Mouse (Mus musculus) embryo, embryonic 9.5 days (tissue): ENCODE measurements around the gene Yipf3.

Source experiments
- DNase-seq: peaks from one replicate; pipeline ENCODE4 v3.0.0-alpha.2; 2017; ENCODE audit errors: extremely low spot score

Gene Yipf3

DNA sequence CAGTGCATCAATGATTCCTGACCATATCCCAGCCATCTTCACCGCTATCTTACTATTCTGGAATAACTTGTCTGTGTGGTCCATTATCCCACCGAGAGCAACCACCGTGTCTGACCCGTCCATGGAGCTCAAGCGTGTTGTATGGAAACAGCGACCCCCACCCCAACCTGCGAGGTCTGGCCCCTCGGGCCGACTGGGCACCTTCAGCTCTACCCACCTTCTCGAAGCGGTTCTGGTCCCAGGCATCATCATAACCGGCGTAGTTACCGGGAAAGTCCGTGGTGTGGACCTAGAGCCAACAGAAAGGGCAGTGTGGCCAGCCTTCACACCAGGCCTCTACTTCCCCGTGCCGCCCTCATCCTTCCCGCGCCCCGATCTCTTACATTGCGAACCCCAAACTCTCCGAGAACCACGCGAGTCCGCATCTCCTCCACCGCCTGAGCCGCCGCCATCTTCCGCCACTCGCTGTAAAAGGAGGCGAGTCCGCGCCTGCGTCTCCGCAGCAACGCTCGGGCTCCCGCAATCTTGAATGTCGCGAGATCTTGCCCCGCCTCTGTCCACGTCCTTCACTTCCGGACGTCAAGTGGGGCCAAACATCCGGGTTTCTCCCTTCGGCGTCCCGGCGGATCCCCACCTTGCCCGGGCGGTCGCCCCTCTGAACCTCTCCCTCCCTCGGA lies at the start of gene Yipf3, which contains the start of gene Polr1c:
Yipf3 (plus strand) TSS at position 569 of the 677 bp plus-strand sequence.
Polr1c (minus strand) TSS at position 543 of the 677 bp plus-strand sequence.
- DNase-seq = peak; percentile 94

DNA sequence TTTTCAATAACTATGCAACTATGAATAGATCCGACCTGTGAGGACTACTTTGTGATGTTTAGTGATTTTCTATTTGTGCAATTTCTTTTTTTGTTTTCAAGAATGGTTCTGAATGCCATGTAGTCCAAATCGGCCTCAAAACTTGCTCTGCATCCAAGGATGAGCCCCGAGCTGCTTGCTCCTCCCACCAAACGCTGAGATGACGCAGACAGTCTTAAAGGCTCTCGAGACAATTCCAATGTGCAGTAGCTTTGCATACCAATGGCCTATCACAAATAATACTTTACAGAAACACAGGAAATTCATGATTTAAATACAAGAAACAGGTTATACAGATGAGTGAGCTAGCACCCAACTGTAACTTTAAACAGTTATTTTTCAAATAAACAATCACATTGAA lies 46.7 kb upstream of the Yipf3 start:
- DNase-seq = no peak

DNA sequence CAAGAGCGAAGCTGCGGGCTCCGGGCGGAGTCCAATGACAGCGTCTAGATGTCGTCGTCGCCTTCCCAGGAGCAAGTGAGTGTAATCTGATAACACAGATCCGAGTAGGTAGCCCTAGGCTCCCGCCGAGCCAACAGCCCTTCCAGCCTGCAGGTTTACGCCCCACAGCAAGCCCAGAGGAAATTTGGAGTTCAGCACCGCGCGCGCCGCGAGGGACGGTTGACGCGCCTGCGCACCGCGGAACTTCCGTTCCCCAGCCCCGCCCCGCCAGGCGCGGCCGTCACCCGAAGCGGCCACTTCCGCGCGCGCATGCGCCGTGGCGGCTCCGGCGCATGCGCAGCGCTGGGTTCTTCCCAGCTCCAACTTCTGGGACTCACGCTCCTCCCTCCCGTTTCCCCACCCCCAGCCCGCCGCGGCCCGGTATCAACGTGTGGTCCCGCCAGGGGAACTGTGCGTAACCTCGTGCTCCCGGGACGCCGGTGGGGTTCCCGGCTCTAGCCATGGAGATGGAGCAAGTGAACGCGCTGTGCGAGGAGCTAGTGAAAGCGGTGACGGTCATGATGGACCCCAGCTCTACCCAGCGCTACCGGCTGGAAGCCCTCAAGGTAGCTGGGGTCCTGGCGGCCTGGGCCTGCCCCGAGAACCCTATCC lies 45.3 kb upstream of the Yipf3 start, which contains the start of the genes Polh and Xpo5:
Polh (minus strand) TSS at position 225 of the 651 bp plus-strand sequence.
Xpo5 (plus strand) TSS at position 362 of the 651 bp plus-strand sequence.
- DNase-seq = peak; percentile 95

DNA sequence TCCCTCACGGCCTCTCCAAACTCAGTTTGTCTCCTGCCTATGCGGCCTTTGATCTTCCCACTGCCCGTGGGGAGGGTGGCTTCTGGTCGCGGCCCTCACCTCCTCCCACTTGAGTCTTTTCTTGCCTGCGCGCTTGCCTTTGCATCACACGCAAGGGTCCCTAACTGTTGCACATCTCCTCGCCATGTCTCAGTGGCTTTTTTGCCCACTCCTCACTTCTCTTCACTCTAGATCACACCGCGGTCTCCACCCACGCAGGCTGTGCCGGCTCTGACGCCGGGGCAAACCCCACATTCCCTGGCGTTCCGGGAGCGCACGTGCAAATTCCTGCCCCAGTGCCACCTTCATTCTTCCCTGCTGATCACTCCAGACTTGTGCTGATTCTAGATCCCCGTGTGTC lies 44.8 kb upstream of the Yipf3 start:
- DNase-seq = no peak

DNA sequence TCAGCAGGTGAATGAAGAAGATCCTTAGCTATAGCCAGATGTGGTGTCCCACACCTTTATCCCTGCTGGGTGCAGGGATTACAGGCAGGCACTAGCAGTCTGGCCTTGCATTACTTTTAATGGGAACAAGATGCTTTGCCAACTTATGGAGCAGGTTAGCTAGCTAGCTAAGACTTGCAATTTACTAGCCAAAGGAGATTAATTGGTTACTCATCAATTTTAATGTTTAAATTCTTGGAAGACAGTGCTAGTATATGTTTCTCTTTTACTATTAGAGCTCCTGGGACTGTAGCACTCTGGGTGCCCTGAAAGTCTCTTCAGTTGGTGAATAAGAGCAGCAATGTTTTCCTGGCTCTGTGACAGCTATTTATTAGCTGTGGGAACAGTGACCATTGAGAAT lies 41.2 kb upstream of the Yipf3 start:
- DNase-seq = no peak

DNA sequence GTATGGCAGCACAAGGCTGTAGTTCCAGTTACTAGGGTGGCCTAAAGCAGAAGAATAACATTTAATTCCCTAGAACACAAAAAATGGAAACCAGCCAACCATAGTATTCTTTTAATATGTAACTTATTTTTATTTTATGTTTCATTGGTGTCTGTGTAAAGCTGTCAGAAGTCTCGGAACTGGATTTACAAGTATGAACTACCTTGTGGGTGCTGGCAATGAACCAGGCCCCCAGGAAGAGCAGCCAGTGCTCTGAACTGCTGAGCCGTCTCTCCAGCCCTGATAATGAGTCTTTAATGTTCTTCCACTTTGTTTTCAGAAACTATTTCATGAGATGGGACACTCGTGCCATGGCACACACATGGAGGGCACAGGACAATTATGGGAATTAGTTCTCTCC lies 37.3 kb upstream of the Yipf3 start:
- DNase-seq = no peak

DNA sequence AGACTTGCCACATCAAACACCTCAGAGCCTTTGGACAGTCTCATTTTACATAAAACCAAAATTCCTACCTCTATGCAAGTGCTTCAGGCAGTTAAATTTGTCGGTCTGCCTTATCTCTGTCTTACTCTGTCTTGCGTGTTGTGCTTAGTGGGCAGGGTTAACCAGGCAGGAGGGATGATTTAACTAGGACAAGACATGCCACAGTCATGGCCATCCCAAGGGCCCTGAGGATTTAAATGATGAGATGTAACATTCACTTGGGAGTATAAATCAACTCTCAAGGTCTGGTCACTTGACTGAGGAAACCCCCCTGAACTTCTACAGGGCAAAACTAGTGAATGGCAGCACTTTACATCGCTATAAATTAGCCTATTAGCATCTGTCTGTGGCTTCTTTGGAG lies 26.3 kb upstream of the Yipf3 start:
- no peak for DNase-seq

DNA sequence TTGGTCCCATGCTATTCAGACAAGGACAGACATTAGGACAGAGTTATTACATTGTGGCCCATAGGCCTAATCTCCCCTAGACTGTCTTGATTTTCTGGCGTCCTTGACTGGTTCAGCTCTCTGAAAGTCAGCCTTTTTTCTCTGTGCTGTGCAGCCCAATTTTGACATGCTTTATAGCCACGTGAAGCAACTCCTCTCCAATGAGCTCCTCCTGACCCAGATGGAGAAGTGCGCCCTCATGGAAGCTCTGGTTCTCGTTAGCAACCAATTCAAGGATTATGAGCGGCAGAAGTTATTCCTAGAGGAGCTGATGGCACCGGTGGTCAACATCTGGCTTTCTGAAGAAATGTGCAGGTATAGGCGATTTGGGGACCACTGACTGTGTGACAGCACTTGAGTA lies 20.3 kb upstream of the Yipf3 start:
- DNase-seq = no peak

DNA sequence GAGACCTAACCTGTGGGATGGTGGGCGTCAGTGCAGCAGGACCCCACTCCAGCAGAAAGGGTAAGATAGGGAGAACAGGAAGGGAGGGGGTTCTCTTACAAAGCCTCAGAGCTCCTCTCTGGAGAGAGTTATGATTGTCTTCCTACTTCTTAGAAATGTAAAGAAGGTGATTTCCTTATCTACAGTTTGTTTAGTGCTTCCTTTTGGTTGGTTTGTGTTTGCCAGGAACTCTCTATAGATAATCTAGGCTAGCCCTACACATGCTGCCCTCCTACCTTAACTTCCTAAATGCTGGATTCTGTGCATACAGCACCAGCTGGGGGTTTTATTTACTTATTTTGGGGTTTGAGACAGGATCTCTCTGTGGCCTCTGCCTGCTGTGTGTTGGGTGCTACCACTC lies 11.8 kb upstream of the Yipf3 start:
- no peak for DNase-seq

DNA sequence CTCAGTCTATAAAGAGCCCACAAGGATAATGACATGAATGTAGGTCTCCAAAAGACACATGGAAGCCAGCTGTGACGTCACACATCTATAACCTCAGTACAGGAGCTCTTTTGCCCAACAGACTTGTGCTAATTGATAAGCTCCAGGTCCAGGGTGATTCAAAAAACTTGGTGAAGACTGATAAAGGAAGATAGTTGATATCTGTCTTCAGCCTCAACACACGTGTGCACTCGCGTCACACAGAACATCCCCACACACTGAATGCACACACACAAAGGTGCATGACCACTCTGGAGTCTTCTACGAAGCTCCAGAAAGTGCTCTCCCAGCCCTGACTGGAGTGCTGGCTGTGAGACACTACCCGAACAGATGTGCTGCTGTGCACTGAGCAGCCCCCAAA lies 10.8 kb upstream of the Yipf3 start:
- DNase-seq = no peak

DNA sequence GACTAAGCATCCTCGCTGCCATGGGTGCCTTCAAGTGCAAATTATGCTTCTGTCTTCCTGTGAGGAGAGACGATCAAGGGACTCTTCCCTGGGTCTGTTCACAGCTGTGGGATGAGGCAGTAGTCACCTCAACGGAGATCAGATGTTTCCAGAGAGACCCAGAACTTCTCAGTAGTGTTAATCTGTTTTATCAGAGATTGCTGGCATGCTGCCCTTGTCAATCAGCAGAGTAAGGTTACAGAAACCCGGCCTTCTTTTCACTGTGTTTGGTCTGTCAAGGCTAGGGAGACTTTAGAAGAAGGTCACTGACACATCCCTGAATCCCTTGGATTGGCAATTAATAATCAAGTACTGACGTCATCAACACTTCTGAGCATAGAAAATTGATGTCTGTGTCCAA lies 10.4 kb upstream of the Yipf3 start:
- no peak for DNase-seq

DNA sequence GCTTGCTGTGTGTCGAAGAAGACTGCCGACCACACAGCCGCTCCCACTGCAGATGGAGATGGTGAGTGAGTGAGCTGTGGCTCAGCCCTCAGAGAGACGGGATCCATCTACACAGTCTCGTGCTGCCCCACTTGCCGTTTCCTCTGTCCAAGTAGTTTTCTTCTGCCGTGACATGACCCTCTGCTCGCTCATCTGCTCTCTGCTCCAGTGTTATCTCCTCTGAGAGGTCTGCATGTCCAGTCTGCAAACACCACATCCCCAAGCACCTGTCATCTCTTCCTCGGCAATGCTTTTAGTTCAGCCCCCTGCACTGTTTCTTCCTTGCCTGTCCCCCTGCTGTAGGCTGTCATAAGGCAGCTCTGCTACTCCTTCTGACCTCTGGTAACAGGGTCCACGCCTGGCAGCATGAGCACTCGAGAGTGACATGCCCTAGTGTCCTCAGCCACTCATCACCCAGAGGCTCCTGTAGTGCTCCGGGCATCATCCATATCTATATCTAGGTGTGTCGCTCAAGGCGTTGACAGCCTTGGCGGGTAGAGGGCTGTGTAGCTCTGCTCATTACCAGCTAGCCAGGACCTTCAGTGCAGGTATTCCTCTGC lies 8.3 kb upstream of the Yipf3 start:
- no peak for DNase-seq

DNA sequence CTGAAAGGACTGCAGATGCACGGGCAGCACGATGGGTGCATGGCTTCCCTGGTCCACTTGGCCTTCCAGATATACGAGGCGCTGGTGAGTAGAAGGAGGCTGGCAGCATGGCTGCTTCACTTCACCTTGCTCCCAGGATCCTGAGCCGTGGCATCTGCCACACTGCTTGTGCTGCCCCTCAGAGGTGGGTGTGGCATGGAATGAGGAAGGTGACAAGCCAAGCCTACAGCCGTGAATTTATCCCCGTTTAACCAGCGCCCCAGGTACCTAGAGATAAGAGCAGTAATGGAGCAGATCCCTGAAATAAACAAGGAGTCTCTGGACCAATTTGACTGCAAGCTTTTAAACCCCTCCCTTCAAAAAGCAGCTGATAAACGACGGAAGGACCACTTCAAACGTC lies 6.4 kb upstream of the Yipf3 start:
- DNase-seq = no peak

DNA sequence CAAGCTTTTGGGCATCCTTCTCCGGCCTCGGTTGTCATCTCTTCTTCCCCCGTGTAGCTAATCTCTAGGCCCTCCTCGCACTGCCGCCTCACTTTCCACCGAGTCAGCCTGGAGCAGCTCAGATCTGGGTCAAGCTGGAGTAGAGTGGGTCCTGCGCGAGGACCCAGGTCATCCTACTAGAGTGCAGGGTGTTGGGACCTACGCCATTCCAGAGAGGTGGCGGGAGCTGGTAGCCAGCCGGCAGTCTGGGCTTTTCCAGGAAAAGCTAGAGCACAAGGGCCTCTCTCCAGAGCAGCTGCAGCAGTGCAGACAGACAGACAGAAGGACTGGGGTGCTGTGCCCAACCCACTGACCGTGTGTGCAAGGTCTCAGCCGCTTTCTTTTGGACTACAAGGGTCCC lies 5.6 kb upstream of the Yipf3 start:
- no peak for DNase-seq

DNA sequence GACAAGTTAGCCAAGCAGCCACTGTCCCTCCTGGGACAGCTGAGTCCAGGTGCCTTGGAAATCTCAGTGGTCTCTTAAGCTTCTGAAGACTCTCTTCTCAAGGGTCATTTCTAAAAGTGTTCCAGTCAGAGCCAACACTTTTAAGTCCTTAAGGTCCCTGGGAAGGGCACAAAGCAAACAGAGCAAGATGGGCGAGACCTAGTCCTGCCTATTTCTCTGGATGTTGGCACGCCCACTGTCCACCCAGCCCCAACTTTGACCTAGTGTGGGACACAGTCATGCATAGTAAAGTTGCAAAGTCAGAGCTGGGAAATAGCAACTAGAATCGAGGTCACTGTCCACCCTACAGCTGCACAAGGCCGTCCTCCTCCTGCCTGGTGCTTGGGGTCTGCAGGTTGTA lies 4.9 kb upstream of the Yipf3 start:
- no peak for DNase-seq

DNA sequence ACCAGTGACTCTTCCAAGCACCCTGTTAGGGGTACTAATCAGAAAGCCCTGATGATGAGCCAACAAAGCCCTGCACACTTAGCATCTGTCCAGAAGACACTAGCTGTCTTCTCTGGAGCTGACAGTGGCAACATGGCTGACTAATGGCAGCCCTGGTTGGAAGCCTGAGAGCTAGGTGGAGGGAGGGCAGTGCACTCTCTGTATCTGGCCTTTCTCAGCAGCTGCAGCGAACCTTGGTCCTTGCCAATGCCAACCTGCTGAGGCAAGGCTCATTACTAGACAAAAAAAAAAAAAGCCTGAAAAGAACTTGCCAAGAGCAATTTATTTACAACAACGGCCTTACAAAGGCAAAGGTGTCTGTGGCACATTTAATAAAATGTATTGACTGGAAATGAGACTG lies 4.3 kb upstream of the Yipf3 start:
- DNase-seq = no peak

DNA sequence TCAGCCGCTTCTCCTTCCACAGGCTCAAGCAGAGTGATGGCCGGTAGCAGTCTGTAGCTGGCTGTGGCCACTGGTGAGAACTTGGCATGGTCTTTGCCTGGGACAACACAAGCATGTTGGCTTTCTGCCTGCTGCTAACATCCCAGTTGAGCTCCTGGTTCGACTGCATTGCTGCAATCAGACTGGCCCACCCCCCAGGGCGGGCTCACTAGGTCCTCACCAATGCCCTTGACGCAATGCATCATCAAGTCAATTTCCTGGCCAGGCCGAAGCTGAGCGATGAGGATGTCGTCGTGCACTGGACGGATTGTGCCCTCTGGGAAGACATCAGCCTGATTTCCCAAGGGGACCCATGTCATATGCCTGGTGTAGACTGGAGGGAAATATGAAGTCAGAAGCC lies 3.3 kb upstream of the Yipf3 start:
- no peak for DNase-seq

DNA sequence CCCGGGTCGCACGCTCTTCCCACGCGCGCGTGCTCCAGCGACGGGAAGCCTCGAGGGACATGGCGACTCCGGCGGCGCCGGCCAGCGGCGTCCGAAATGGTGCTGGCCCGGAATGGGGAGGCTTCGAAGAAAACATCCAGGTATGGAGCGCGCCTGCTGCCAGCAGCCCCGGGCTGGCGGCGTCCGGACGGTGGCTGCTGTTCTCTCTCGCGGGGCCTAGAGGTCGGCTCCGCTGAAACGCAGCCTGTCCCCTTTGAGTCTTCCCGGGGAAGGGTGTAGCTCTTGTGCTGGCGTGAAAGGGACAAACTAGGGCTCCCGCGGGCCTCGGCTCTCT lies 276 bp downstream of the Yipf3 start:
- DNase-seq = no peak

DNA sequence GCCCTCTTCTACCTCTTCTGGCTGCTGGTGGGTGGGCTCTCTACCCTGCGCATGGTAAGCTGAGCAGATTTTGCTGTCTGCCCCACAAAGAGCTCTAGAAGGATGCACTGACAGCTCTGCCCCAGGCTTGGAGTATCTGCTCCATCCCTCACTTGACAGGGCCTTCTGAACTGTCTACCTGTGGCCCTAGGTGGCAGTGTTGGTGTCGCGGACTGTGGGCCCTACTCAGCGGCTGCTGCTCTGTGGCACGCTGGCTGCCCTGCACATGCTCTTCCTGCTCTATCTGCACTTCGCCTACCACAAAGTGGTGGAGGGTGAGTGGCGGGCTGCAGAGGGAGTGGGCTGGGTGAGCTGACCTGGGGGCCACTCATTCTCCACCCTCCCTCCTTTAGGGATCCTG lies 3.3 kb downstream of the Yipf3 start:
- no peak for DNase-seq

DNA sequence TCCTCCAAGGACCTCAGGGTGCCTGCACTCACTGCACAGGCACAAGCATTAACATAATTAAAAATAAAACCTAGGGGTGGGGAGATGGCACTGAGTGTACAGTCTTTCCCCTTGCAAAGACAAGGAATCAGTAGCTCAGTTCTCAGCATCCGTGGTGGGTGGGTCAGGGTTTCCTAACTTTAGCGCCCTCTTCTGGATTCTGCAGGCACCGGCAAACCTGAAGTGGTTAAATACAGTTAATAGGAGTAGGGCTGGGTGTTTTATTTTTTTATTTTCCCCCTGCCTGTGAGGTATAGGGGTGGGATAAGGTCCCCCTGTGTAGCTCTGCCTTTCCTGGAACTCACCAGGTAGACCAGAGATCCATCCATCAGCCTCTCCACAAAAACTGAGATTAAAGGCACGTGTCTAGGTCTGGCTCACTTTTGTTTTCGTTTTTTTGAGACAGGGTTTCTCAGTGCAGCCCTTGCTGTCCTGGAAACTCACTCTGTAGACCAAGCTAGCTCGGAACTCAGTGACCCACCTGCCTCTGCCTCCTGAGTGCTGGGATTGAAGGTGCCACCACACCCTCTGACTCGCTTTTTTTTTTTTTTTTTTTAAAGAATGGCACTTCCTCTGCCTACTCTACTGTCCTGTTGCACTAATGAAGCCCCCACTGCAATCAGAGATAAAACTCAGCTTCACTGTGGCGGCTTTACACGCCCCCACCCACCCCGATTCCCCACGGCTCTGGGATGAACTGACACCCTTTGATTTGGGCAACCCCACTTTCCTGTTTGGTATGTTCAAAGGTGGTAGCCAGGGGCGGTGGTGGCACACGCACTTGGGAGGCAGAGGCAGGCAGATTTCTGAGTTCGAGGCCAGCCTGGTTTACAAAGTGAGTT lies 4.9 kb downstream of the Yipf3 start:
- peak; percentile 57 for DNase-seq

DNA sequence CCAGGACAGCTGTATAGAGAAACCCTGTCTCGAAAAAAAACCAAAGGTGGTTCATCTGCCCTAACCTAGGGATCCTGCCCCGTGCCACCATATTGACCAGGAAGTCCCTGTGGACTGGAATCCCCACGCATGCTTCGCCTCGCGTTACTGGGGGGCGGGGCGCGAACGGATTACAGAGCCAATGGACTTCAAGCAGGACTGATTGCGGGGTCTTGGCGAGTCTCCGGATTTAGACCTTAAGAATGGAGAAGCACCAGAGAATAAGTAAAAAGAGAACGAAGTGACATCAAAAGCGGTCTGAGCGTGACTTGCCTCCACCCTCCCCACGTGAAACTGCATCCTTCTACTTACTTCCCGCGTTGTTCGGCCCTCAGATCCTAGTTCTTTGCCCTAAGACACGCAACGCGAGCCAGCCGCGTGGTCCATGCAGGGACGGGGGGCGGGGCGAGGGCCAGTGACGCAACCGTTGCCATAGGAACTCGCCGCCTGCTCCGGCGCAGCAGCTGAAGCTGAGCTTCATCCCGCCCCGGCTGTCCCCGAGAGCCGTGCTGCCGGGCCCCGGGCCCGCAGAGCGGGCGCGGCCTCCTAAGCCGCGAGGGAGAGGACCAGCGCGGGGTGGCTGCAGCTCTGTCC lies 5.7 kb downstream of the Yipf3 start, which contains the start of gene Lrrc73:
Lrrc73 (plus strand) TSS at position 80 of the 633 bp plus-strand sequence.
- DNase-seq = peak; percentile 92

DNA sequence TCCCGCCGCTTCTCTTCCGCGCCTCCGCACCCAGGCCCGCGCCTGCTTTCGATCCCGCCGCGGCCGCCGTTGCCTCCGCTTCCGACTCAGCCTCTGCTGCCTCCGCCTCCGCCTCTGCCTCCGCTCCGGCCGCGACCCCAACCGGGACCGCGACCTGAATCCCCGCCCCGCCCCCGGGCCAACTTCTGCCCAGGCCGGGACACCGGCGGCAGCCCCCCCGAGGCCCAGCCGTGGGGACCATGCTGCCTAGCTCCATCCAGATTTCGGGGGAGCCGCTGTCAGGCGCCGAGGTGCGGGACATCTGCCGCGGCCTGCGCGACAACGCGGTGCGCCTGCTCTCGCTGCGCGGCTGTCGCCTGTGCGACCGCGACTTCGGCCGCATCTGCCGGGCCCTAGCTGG lies 6.2 kb downstream of the Yipf3 start:
- DNase-seq = no peak
